Mouse (Mus musculus) embryo, embryonic 11 days (tissue): ENCODE measurements around the gene Kri1.
"Not testable (repeated sequence)": the region's sequence is repeated elsewhere in the genome, so short reads cannot be mapped to it uniquely, and the experiment has no call there.

Source experiments
- DNase-seq: peaks from one replicate; pipeline ENCODE4 v3.0.0-alpha.2; 2015

The Kri1 gene

DNA sequence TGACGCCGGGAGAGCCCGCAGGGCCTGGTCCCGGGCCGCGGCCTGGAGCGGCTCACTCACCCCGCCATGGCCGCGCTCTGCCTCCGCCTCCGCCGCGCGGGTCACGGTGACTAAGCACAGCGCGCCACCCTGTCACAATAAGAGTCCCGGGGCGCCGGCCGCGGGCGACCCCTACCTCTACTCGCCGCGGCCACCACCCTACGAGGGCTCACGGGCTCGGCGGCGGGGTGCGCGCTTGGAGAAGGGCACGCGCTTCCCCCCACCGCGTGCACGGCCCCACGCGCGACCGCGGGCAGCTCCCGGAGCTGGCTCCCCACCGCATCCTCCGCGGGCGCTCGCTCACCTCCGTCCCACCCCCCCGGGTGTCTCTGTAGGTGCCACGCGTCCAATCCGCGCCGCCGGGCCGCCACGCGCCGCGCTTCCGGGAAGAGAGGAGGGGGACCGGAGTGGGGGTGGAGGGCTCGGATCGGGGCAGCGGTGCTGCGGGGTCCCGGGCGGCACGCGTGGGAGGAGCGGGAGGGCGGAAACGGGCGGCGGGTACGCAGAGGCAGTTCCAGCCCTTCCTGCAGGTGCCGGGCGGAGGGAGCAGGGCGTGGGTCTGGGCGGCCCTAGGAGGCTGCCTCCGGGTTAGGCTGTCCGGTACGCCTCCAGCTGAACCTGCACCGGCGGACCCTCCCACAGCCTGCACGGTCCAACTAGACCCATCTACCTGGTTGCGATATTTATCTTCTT, 48.9 kb downstream of the Kri1 start, which contains the start of gene Keap1:
Gene Keap1 (minus strand): TSS at position 629 of the 732 bp plus-strand sequence.
- DNase-seq: peak; percentile 93

DNA sequence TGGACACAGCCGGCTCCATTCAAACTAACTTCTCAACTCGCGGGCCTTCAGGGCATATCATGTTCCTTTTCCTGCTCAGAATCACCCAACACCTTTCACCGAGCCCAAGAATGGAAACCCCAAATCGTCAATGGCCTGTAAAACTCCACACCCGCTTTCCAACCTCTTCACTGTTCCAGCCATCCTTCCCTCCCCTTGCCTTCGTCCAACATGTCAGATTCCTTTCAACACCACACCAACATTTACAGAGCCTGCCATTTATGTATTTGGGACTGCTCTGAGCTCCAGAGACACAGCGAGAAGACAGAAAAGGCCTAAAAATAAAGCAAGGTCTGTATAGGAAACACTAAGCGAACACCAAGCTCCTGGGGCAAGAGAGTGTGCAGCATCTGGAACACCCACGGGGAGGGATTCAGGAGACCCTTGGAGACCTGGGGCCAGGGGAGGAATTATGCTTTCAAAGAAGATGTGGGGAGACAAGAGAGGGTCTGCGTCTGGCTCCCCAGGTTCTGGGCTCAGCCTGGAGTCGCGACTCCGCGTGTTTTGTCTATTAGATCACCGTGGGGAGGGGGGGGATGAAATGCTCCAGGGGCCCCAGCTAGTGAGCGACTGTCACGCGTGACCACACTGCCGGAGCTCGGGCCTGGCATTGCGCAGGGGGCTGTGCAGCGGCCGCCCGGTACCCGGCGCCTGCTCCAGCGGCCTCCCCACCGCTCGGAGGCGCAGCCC, 49.6 kb downstream of the Kri1 start:
- DNase-seq: peak; percentile 49

DNA sequence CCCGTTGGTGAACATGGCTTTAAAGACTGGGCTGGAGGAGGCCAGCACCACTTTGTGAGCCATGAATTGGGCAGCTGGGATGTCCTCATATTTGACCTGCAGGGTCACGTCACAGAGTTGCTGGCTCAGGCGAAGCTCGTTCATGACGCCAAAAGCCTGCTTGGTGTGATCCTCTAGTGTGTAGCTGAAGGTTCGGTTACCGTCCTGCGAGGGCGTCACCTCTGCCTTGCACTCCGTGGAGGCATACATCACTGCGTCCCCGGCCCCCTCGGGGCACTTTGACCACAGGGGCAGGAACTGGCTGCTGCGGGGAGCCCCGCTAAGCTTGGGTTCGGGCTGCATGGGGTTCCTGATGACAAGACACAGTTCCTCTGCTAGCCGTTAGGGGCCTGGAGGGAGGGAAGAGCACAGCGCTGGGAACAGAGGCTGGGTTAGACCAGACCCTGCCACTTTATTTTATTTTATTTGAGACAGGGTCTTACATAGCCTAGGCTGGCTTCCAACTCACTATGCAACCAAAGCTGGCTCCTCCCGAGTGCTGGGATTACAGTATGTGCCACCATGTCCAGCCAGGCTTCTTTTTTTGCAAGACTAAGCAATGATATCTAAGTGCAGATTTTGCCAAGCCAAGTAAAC, 50.3 kb downstream of the Kri1 start:
- DNase-seq: peak; percentile 70

DNA sequence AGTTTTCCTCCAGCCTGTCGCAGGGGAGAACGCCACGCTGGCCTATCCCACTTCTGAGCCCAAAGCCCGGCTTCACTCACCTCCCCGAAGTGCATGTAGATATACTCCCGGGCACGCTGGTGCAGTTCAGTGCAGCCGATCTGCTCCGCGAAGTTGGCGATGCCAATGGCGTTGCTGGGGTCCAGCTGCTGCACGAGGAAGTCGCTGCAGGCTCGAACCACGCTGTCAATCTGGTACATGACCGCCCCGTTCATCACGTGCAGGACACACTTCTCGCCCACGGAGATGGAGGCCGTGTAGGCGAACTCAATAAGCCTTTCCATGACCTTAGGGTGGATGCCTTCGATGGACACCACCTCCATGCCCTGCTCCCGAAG, 50.8 kb downstream of the Kri1 start:
- no peak for DNase-seq

DNA sequence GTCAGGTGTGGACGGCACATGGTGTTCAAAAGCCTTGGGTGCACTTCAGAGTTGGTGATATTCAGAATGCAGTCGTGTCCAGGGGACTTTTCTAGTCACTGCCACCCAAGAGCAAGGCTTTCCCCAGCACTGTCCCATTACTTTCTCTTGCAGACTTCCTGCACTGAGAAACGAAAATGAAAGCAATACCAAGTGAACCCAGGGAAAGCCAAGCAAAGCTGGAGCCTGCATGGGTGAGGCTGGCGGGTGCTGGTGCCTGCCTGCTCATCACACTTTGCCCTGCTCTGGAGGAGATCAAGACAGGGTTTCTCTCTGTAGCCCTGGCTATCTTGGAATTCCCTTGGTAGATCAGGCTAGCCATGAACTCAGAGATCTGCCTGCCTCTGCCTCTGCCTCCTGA, 52.4 kb downstream of the Kri1 start:
- DNase-seq: no peak

DNA sequence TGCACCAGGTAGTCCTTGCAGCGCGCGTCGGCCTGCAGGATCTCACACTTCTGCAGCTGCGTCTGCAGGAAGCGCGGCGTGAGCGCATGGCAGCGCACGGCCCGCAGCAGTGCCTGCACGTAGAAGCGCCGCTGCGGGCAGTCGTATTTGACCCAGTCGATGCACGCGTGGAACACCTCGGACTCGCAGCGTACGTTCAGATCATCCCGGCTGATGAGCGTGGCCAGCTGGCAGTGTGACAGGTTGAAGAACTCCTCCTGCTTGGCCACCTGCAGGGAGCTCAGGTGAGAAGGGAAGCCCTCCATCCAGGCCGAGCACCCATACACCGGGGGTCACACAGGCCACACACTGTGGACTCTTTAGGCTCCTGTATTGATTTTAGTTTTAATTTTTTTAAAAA, 54.0 kb downstream of the Kri1 start:
- no peak for DNase-seq

DNA sequence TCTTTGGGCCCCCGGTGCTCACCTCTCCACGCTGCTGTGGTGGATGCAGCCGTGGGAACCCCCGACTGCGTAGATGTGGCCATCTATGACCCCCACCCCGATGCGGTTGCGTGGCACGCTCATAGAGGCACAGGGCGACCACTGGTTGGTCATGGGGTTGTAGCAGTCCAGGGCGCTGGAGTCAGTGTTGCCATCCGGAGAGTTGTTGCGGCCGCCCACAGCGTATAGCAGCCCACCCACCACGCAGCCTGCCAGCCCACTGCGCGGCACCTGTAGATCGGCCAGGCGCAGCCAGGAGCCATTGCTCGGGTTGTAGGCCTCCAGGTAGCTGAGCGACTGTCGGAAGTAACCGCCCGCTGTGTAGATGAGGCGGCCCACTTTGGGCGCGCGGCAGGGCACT, 54.4 kb downstream of the Kri1 start:
- no peak for DNase-seq

DNA sequence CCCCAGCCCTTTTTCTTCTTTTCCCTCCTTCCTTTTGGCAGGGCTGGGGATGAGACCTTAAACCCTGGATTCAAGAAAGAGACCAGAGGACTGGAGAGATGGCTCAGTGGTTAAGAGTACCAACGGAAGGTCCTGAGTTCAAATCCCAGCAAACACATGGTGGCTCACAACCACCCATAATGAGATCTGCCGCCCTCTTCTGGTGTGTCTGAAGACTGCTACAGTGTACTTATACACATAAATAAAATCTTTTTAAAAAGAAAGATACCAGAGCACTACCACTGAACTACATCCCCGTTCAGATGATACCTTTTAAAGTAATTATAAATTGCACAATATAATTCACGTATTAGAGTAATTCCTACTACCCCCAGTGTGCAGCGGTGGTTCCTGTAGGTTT, 54.9 kb downstream of the Kri1 start:
- no peak for DNase-seq

DNA sequence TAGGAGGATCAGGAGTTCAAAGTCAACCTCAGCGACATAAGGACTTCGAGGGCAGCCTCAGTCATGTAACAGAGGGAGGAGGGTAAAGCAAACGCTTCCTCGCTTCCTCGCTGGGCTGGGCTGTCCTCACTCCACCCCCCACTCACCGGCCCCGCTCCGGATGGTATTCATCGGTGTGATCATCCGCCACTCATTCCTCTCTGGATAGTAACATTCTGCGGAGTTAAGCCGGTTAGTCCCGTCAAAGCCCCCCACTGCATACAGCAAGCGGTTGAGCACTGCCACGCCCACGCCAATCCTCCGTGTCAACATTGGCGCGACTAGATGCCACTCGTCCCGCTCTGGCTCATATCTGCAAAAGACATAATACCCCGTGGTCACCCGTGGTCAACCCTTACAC, 56.2 kb downstream of the Kri1 start:
- no peak for DNase-seq

DNA sequence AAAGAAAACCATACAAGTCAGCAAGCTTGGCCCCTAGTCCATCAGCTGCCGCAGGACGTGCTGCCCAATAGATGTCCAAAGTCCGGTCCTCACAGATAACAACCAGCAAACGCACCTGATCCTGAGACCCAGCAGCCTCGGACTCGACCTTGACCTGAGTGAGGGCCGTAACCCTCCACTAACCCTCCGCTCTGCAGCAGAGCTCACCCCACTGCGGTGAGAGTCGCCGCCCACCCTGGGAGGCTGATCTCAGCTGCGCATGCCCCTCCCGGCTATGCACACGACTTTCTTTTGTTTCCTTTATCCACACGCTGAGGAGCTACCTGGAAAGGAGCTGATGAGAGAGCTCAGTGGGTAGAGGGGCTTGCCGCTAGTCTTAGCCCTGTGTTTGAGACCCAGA, 60.4 kb downstream of the Kri1 start:
- DNase-seq: peak; percentile 72

DNA sequence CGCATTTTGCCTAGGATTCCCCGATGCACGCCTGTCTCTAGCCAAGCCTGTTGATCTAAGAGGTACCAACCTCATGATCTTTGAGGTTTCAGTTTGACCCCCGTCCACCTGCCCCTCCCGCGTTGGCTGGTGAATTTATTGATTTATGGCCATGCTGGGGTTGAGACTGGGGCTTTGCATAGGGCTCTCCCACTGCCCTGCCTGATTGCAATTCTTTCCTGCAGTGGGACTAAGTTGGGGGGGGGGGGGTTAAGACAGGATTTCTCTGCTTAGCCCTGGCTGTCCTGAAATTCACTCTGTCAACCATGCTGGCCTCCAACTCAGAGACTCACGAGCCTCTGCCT, 62.4 kb downstream of the Kri1 start:
- no peak for DNase-seq

DNA sequence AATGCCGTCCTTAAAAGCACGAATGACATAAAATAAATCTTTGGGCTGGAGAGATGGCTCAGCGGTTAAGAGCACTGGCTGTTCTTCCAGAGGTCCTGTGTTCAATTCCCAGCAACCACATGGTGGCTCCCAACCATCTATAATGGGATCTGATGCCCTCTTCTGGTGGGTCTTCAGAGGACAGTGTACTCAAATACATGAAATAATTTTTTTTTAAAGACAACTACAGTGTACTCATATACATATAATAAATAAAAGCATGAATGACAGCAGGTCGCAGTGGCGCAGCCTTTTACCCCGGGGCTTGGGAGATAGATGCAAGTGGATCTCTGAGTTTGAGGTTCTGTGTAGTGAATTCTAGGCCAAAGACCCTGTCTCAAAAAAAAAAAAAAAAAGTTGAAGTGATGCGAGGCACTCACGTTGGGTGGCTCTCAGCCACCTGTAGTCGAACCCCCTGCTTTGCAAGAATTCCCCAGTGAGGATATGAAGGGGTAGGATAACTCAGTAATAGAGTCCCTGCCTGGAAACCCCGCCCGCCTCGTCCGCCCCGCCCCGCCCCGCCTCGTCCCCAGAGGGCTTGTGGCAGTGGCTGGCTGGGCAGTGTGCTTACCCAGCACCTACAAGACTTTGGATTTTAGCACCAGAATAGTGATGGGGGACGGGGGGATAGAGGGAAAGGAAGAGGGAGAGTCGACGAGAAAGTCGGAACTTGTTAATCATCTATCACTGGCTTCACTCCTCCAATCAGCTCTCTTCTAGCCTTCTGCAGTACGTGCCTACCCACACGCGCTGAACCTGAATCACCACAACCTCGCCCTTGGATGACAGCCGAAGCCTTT, 63.0 kb downstream of the Kri1 start:
- DNase-seq: peak; percentile 65

DNA sequence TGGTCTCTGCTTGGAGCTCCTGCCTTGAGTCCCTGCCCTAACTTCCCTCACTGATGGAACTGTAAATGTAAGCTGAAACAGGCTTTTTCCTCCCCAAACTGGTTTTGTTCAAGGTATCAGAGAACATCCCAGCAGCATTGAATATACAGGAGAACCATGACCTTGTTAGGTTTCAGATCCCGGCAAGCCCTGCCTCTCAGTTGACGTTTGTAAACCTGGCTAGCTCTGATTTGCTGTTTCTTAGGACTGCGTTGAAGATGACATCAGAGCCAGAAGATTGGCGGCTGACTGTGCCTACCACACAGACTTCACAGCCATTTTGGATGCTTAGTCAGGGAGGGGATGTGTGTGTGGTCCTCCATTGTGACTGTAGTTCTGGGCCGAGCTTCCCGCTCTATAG, 63.9 kb downstream of the Kri1 start:
- no peak for DNase-seq

DNA sequence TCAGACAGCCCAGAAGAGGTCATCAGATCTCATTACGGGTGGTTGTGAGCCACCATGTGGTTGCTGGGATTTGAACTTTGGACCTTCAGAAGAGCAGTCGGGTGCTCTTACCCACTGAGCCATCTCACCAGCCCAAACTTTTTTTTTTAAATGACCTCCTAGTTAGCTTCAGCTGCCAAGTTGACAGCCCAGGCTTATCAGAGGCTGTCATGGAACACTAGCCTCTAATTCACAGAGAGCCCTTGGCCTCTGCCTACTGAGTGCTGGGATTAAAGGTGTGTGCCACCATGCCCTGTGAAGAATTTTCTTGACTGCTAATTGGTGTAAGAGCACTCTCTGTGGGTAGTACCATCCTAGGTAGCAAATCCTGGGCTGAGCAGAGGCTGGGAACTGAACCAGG, 64.3 kb downstream of the Kri1 start:
- not testable (repeated sequence) for DNase-seq
